Mouse (Mus musculus) liver, adult 2 months (tissue): Measurements from ENCODE around the gene Fam174a. TPM values are rescaled to one million over a fixed set of nuclear protein-coding genes. Genes with fewer than 3 reads are reported as not detected.
A peak's percentile ranks its signal among the peaks of the same experiment; 100 is the strongest.

Source experiments
- DNase-seq: peaks from one replicate; pipeline ENCODE4 v3.0.0-alpha.2; 2011; ENCODE audit warnings: low read depth, low spot score; ENCODE audit errors: extremely low read depth
- H3K27ac ChIP-seq: fragments of 200-500 bp; replicated peaks from 2 replicates; pipeline ENCODE4 v1.5.1; 2012; ENCODE audit warnings: low read depth, mild to moderate bottlenecking, control low read depth, inconsistent platforms, low read length; ENCODE audit not compliant: insufficient read depth
- H3K27me3 ChIP-seq: fragments of 200-500 bp; 2 replicates; pipeline ENCODE4 v1.6.1; 2012; ENCODE audit warnings: mild to moderate bottlenecking, moderate library complexity, low read length, inconsistent platforms; ENCODE audit not compliant: control insufficient read depth, insufficient read depth
- H3K36me3 ChIP-seq: fragments of 200-500 bp; 2 replicates; pipeline ENCODE4 v1.6.1; 2012; ENCODE audit warnings: low read length, inconsistent platforms; ENCODE audit not compliant: control insufficient read depth, insufficient read depth
- H3K4me1 ChIP-seq: fragments of 200-500 bp; 2 replicates; pipeline ENCODE4 v1.6.1; 2011; ENCODE audit warnings: low read length; ENCODE audit not compliant: control insufficient read depth, insufficient read depth
- H3K4me3 ChIP-seq: fragments of 200-500 bp; 2 replicates; pipeline ENCODE4 v1.5.1; 2011; ENCODE audit warnings: low read depth, mild to moderate bottlenecking, control low read depth, low read length, moderate library complexity; ENCODE audit not compliant: insufficient read depth
- H3K79me2 ChIP-seq: fragments of 200-500 bp; 2 replicates; pipeline ENCODE4 v1.6.1; 2012; ENCODE audit warnings: inconsistent platforms, mild to moderate bottlenecking, low read length, moderate library complexity; ENCODE audit not compliant: control insufficient read depth, insufficient read depth
- H3K9ac ChIP-seq: fragments of 200-500 bp; 2 replicates; pipeline ENCODE4 v1.6.1; 2012; ENCODE audit warnings: low read depth, mild to moderate bottlenecking, control low read depth, inconsistent platforms, low read length
- CTCF ChIP-seq: fragments of 200-500 bp; IDR thresholded peaks from 2 replicates; pipeline ENCODE4 v1.5.1; 2011; ENCODE audit warnings: low read depth, low read length, control low read depth
- POLR2A ChIP-seq: fragments of 200-500 bp; IDR thresholded peaks from 2 replicates; pipeline ENCODE4 v1.6.1; 2011; ENCODE audit warnings: low read length, control low read depth; ENCODE audit not compliant: insufficient read depth; ENCODE audit errors: extremely low read depth
- WGBS: fragments of 180-500 bp; shearing (Covaris S2); methylation state at CpG from one replicate; pipeline ENCODE4 v1.1.7; 2018; 5-methylcytosine and 5-hydroxymethylcytosine counted together
- polyA plus RNA-seq: library from polyadenylated mRNA; depleted of rRNA; stranded (reverse); fragments of >200 nt; gene quantifications from 2 replicates; pipeline ENCODE4 v1.2.3, GENCODE M21; 2012; rRNA removed
- total RNA-seq: library from RNA; depleted of rRNA; stranded (reverse); fragments of >200 nt; gene quantifications from 2 replicates; pipeline ENCODE4 v1.2.3, GENCODE M21; 2014; rRNA removed

The Fam174a gene
- total RNA-seq = 11.0 and 12.4 TPM in 2 replicates
- 8.1 and 11.1 TPM in 2 replicates for polyA plus RNA-seq

- Histone ChIP-seq H3K9ac (peak within 1 kb of the TSS; percentile 87), H3K27ac (peak within 1 kb of the TSS; percentile 43), H3K4me3 (peak within 1 kb of the TSS; percentile 68), H3K27me3 (no peaks in the 10 kb centered on the region), H3K79me2 (peaks cover 3% of the 10 kb centered on the region; the same call in 1 of the 2 replicates), H3K4me1 (peaks cover 8% of the 10 kb centered on the region), H3K36me3 (no peaks in the 10 kb centered on the region)
- WGBS = under 1% methylated on average over 79 of the region's 79 CpGs
- DNase-seq = peak; percentile 80
- TF ChIP-seq CTCF (no peak), POLR2A (peak; percentile 23; the same call in 1 of the 2 replicates)
Measured at GRCm38 (mm10) chr1:95313393-95314228, at the start of gene Fam174a. Gene Fam174a (plus strand): TSS chr1:95313623.

GRCm38 (mm10) chr1:95263843-95264242 lies 49.6 kb upstream of the Fam174a start:
- Histone ChIP-seq H3K36me3 (no peaks in the 10 kb centered on the region), H3K4me3 (no peak overlapping the region), H3K27ac (no peak overlapping the region), H3K9ac (no peak overlapping the region), H3K79me2 (no peaks in the 10 kb centered on the region), H3K4me1 (no peaks in the 10 kb centered on the region), H3K27me3 (no peaks in the 10 kb centered on the region)
- 79% methylated on average over 2 of the region's 2 CpGs for WGBS
- TF ChIP-seq CTCF (no peak), POLR2A (no peak)
- DNase-seq = no peak

- TF ChIP-seq CTCF = no peak
- no peak for TF ChIP-seq POLR2A
- Histone ChIP-seq H3K27me3 (no peaks in the 10 kb centered on the region), H3K9ac (no peak overlapping the region), H3K4me1 (no peaks in the 10 kb centered on the region), H3K36me3 (no peaks in the 10 kb centered on the region), H3K27ac (no peak overlapping the region), H3K79me2 (no peaks in the 10 kb centered on the region), H3K4me3 (no peak overlapping the region)
- 69% methylated on average over 13 of the region's 13 CpGs for WGBS
- DNase-seq = no peak
Measured at GRCm38 (mm10) chr1:95267950-95268724, 45.3 kb upstream of the Fam174a start.

GRCm38 (mm10) chr1:95273321-95273720 lies 40.1 kb upstream of the Fam174a start:
- no peak for DNase-seq
- Histone ChIP-seq H3K4me1 (no peaks in the 10 kb centered on the region), H3K79me2 (no peaks in the 10 kb centered on the region), H3K27me3 (no peaks in the 10 kb centered on the region), H3K9ac (no peak overlapping the region), H3K4me3 (no peak overlapping the region), H3K27ac (no peak overlapping the region), H3K36me3 (no peaks in the 10 kb centered on the region)
- no peak for TF ChIP-seq POLR2A
- TF ChIP-seq CTCF = no peak
- WGBS = 53% methylated on average over 1 of the region's 1 CpGs

GRCm38 (mm10) chr1:95308324-95308723 lies 5.1 kb upstream of the Fam174a start:
- no peak for TF ChIP-seq POLR2A
- TF ChIP-seq CTCF = no peak
- WGBS = 77% methylated on average over 5 of the region's 5 CpGs
- H3K4me3 ChIP-seq = no peak overlapping the region

GRCm38 (mm10) chr1:95314229-95314555 lies 769 bp downstream of the Fam174a start:
- H3K79me2 ChIP-seq = peaks cover 3% of the 10 kb centered on the region; the same call in 1 of the 2 replicates
- DNase-seq = no peak
- TF ChIP-seq POLR2A (no peak), CTCF (no peak)
- H3K4me1 ChIP-seq = peaks cover 8% of the 10 kb centered on the region
- H3K27ac ChIP-seq = peak overlapping the region; percentile 43
- peak overlapping the region; percentile 87 for H3K9ac ChIP-seq
- H3K4me3 ChIP-seq = peak overlapping the region; percentile 68
- WGBS = 2% methylated on average over 6 of the region's 6 CpGs
- no peaks in the 10 kb centered on the region for H3K27me3 ChIP-seq
- H3K36me3 ChIP-seq = no peaks in the 10 kb centered on the region

More at GRCm38 (mm10) chr1:95308324-95308723, 5.1 kb upstream of the Fam174a start:
- Histone ChIP-seq H3K27me3 (0 out of 2 replicates have a peak, but pooled peaks cover 2% of the 10 kb centered on the region), H3K4me1 (no peaks in the 10 kb centered on the region), H3K27ac (no peak overlapping the region), H3K36me3 (no peaks in the 10 kb centered on the region), H3K9ac (no peak overlapping the region), H3K79me2 (no peaks in the 10 kb centered on the region)
- DNase-seq = no peak
